Comparison of ENCODE assay signal across 9 mouse cellular contexts in genomic region chr9:22143108-22144037, GRCm38 (mm10). TPM values are rescaled to one million over a fixed set of nuclear protein-coding genes. Genes with fewer than 3 reads are reported as not detected.
DNase-seq lines count a peak whose midpoint lies in the region; ATAC-seq and TF ChIP-seq lines count a peak whose summit lies in the region.
"Had no signal": no experiment of that assay in that cellular context is flagged by ENCODE, and none has a peak within 500 bp of the region (broad histone marks: within the 10 kb centered on the region; RNA-seq: fewer than 3 reads in every experiment).

No protein-coding gene starts in this region.

- H3K9ac ChIP-seq in forebrain, embryonic 14.5 days (ENCODE audit: low read length), result no peak overlapping the region
- no peak overlapping the region for H3K9ac ChIP-seq in hindbrain, embryonic 13.5 days
- H3K9ac ChIP-seq: heart, embryonic 15.5 days had no signal

- 54% methylated on average over 17 of the region's 17 CpGs for WGBS in forebrain, embryonic 14.5 days
- WGBS in hindbrain, embryonic 13.5 days, result 57% methylated on average over 17 of the region's 17 CpGs

- H3K4me1 ChIP-seq in G1E (ENCODE audit: insufficient read depth, low read depth, low read length), result peaks cover 24% of the 10 kb centered on the region
- no peaks in the 10 kb centered on the region for H3K4me1 ChIP-seq in forebrain, embryonic 14.5 days (ENCODE audit: control insufficient read depth, insufficient read depth, low read length)
- H3K4me1 ChIP-seq in hindbrain, embryonic 13.5 days (replicated peaks), result no peaks in the 10 kb centered on the region
- H3K4me1 ChIP-seq: heart, embryonic 15.5 days had no signal

- no peak overlapping the region; the same call in 1 of the 2 replicates for H3K4me3 ChIP-seq in G1E (ENCODE audit: low read depth, low read length)
- H3K4me3 ChIP-seq in forebrain, embryonic 14.5 days (ENCODE audit: low read depth, low read length), result no peak overlapping the region
- H3K4me3 ChIP-seq in hindbrain, embryonic 13.5 days, result no peak overlapping the region
- H3K4me3 ChIP-seq: heart, embryonic 15.5 days had no signal

- H3K27me3 ChIP-seq in G1E (ENCODE audit: insufficient read depth, low read length), result no peaks in the 10 kb centered on the region
- no peaks in the 10 kb centered on the region for H3K27me3 ChIP-seq in forebrain, embryonic 14.5 days (replicated peaks; ENCODE audit: control insufficient read depth, insufficient read depth, low read length)
- H3K27me3 ChIP-seq in hindbrain, embryonic 13.5 days, result no peaks in the 10 kb centered on the region
- H3K27me3 ChIP-seq: heart, embryonic 15.5 days had no signal

- TF ChIP-seq CTCF in G1E (IDR thresholded peaks at IDR 0.05; ENCODE audit: low read depth, low read length), result peak; percentile 88

- no peak overlapping the region for H3K4me2 ChIP-seq in forebrain, embryonic 14.5 days (ENCODE audit: low read length)
- H3K4me2 ChIP-seq in hindbrain, embryonic 13.5 days, result no peak overlapping the region
- H3K4me2 ChIP-seq: heart, embryonic 15.5 days had no signal

- peak; percentile 22; the same call in 1 of the 2 replicates for ATAC-seq in G1E (ENCODE audit: extremely low read depth, insufficient number of reproducible peaks, low FRiP score, poor library complexity, severe bottlenecking)
- peak; percentile 62 for ATAC-seq in forebrain, embryonic 14.5 days
- peak; percentile 61; the same call in 1 of the 2 replicates for ATAC-seq in hindbrain, embryonic 13.5 days (ENCODE audit: low FRiP score)

- DNase-seq in G1E (ENCODE audit: low spot score), result peak; percentile 64
- DNase-seq in c-Kit-positive CD71-positive TER-119-positive erythroid progenitor cells, embryonic 14.5 days (ENCODE audit: low spot score), result peak; percentile 90
- DNase-seq in forebrain, embryonic 14.5 days (ENCODE audit: low spot score), result peak; percentile 92
- peak; percentile 85 to 87 for DNase-seq in layer of hippocampus, postnatal 14 days (ENCODE audit: low spot score in 2 of 2)
- DNase-seq in lung, postnatal 14 days, result peak; percentile 94
- peak; percentile 95 for DNase-seq in retina, embryonic 14.5 days (ENCODE audit: low spot score)
- peak; percentile 91 for DNase-seq in thymus, postnatal 25 days

- no peak overlapping the region for H3K27ac ChIP-seq in forebrain, embryonic 14.5 days (ENCODE audit: low read depth, low read length)
- no peak overlapping the region for H3K27ac ChIP-seq in hindbrain, embryonic 13.5 days
- H3K27ac ChIP-seq: heart, embryonic 15.5 days had no signal

- peaks cover 16% of the 10 kb centered on the region for H3K9me3 ChIP-seq in G1E (replicated peaks)
- H3K9me3 ChIP-seq in forebrain, embryonic 14.5 days (replicated peaks; ENCODE audit: control insufficient read depth, low read length), result no peaks in the 10 kb centered on the region
- 0 out of 2 replicates have a peak, but pooled peaks cover 4% of the 10 kb centered on the region for H3K9me3 ChIP-seq in hindbrain, embryonic 13.5 days
- H3K9me3 ChIP-seq: heart, embryonic 15.5 days had no signal

- H3K36me3 ChIP-seq in G1E (replicated peaks), result no peaks in the 10 kb centered on the region
- no peaks in the 10 kb centered on the region for H3K36me3 ChIP-seq in forebrain, embryonic 14.5 days (ENCODE audit: control insufficient read depth, insufficient read depth, low read length)
- H3K36me3 ChIP-seq in hindbrain, embryonic 13.5 days, result no peaks in the 10 kb centered on the region
- H3K36me3 ChIP-seq: heart, embryonic 15.5 days had no signal

RNA-seq across cellular contexts. Expression of gene Acp5, which starts 7.9 kb away (rescaled TPM):
- total RNA-seq in G1E (2014; fragmentation: Nextera tagmentation) (17.1 and 24.2 TPM in 2 replicates), G1E (2017) (10.3 and 13.0 TPM in 2 replicates)
- 27.6 and 28.5 TPM in 2 replicates for polyA plus RNA-seq in G1E (2012)
- 0.38 and 0.42 TPM in 2 replicates for polyA plus RNA-seq in forebrain, embryonic 14.5 days (2014; fragmentation: Nextera tagmentation; extraction: Ambion mirVana)
- polyA plus RNA-seq in hindbrain, embryonic 13.5 days (2015; fragmentation: Nextera tagmentation; extraction: Ambion mirVana), result 0.82 and 0.98 TPM in 2 replicates
- total RNA-seq in layer of hippocampus, postnatal 14 days (2021), result under 1 TPM; 0.44 to 0.86 TPM

RNA-seq across cellular contexts. Expression of gene Pigyl, which starts 13.3 kb away (rescaled TPM):
- total RNA-seq in G1E (2014; fragmentation: Nextera tagmentation) (24.8 and 30.3 TPM in 2 replicates), G1E (2017) (34.1 and 37.6 TPM in 2 replicates)
- 85.2 and 86.5 TPM in 2 replicates for polyA plus RNA-seq in G1E (2012)
- 93.5 and 109 TPM in 2 replicates for polyA plus RNA-seq in forebrain, embryonic 14.5 days (2014; fragmentation: Nextera tagmentation; extraction: Ambion mirVana)
- 81.3 and 88.2 TPM in 2 replicates for polyA plus RNA-seq in hindbrain, embryonic 13.5 days (2015; fragmentation: Nextera tagmentation; extraction: Ambion mirVana)
- total RNA-seq in layer of hippocampus, postnatal 14 days (2021), result 10 to 100 TPM; 49.1 to 51.0 TPM

RNA-seq across cellular contexts. Expression of gene Elof1, which starts 26.4 kb away (rescaled TPM):
- 88.3 and 119 TPM in 2 replicates for total RNA-seq in G1E (2014; fragmentation: Nextera tagmentation)
- 66.7 and 86.0 TPM in 2 replicates for total RNA-seq in G1E (2017)
- polyA plus RNA-seq in G1E (2012), result 90.8 and 98.4 TPM in 2 replicates
- polyA plus RNA-seq in forebrain, embryonic 14.5 days (2014; fragmentation: Nextera tagmentation; extraction: Ambion mirVana), result 213 and 240 TPM in 2 replicates
- polyA plus RNA-seq in hindbrain, embryonic 13.5 days (2015; fragmentation: Nextera tagmentation; extraction: Ambion mirVana), result 179 and 185 TPM in 2 replicates
- total RNA-seq in layer of hippocampus, postnatal 14 days (2021), result 10 to 100 TPM; 57.0 to 58.0 TPM

RNA-seq across cellular contexts. Expression of gene Cnn1, which starts 44.4 kb away (rescaled TPM):
- not detected in 2 replicates for total RNA-seq in G1E (2014; fragmentation: Nextera tagmentation)
- total RNA-seq in G1E (2017), result 0.05 and 0.17 TPM in 2 replicates
- not detected in 2 replicates for polyA plus RNA-seq in G1E (2012)
- polyA plus RNA-seq in forebrain, embryonic 14.5 days (2014; fragmentation: Nextera tagmentation; extraction: Ambion mirVana), result 0.19 and 0.72 TPM in 2 replicates
- polyA plus RNA-seq in hindbrain, embryonic 13.5 days (2015; fragmentation: Nextera tagmentation; extraction: Ambion mirVana), result 1.4 and 4.5 TPM in 2 replicates
- total RNA-seq in layer of hippocampus, postnatal 14 days (2021), result 1 to 10 TPM in 1 of 2 experiments, under 1 TPM in 1; 0.45 to 1.4 TPM

RNA-seq across cellular contexts. Expression of gene Zfp872, which starts 44.5 kb away (rescaled TPM):
- total RNA-seq in G1E (2014; fragmentation: Nextera tagmentation) (not detected in 2 replicates), G1E (2017) (0.16 TPM in 1 of 2 replicates, not detected in the other)
- not detected in 2 replicates for polyA plus RNA-seq in G1E (2012)
- 0.13 and 0.26 TPM in 2 replicates for polyA plus RNA-seq in forebrain, embryonic 14.5 days (2014; fragmentation: Nextera tagmentation; extraction: Ambion mirVana)
- polyA plus RNA-seq in hindbrain, embryonic 13.5 days (2015; fragmentation: Nextera tagmentation; extraction: Ambion mirVana), result 0.17 TPM in 1 of 2 replicates, not detected in the other
- total RNA-seq in layer of hippocampus, postnatal 14 days (2021), result under 1 TPM; 0.12 TPM

Comparison
In these comparisons a context has a peak if more than half of its experiments do, and no peak if none do; other contexts are left out.
1. RNA of gene Acp5, which starts 7.9 kb away (polyA plus RNA-seq): 27.6 to 28.5 TPM in G1E; 0.82 to 0.98 TPM in hindbrain, embryonic 13.5 days and 0.38 to 0.42 TPM in forebrain, embryonic 14.5 days; every median in the first group is over 10 times any median in the second.
2. Peak in every context shown above with its lines, with median percentiles within 50 percentile points of each other: ATAC-seq and DNase-seq.